Mouse (Mus musculus): Measurements from ENCODE around the gene Srl.

DNA sequence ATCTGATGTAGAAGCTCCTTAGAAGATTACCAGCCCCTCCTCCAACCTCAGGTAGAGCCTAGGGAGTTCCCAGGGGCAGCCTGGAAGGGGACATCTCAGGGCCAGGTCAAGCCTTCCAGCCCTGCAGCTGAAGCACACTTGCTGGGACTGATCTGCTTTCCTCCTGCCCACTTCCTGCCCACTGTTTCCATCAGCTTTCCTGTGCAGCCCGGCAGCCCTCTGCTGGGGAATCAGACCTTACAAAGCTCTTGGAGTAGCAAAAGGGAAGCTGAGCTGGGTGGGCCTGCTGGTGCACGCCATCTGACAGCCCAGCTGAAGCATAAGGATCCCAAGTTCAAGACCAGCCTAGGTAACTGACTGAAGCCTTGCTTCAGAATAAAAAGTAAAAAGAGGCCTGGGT lies 35.3 kb upstream of the Srl start:
- TF ChIP-seq CTCF (IDR thresholded peaks at IDR 0.05; ENCODE audit: low read depth) (no peak), EP300 (IDR thresholded peaks at IDR 0.05; ENCODE audit: low read depth) (no peak)

All from heart, postnatal 0 days (tissue).